Mouse (Mus musculus) heart, postnatal 10 days (tissue): ENCODE data around the gene Gm5447. TPM values are rescaled to one million over a fixed set of nuclear protein-coding genes. Genes with fewer than 3 reads are reported as not detected.

Experiments used
- DNase-seq, 2 experiments: peaks; one replicate each; pipeline ENCODE4 v3.0.0; 2021
- intact Hi-C: fragments of 180-260 bp; cut with DNase I; formaldehyde crosslinking; loops from one replicate; pipeline ENCODE4 v1.15.1; 2025
- total RNA-seq, 2 experiments: library from RNA; stranded (reverse); gene quantifications; 2 replicates each; pipeline ENCODE4 v1.2.3; 2021

The Gm5447 gene
- not detected for total RNA-seq

DNA sequence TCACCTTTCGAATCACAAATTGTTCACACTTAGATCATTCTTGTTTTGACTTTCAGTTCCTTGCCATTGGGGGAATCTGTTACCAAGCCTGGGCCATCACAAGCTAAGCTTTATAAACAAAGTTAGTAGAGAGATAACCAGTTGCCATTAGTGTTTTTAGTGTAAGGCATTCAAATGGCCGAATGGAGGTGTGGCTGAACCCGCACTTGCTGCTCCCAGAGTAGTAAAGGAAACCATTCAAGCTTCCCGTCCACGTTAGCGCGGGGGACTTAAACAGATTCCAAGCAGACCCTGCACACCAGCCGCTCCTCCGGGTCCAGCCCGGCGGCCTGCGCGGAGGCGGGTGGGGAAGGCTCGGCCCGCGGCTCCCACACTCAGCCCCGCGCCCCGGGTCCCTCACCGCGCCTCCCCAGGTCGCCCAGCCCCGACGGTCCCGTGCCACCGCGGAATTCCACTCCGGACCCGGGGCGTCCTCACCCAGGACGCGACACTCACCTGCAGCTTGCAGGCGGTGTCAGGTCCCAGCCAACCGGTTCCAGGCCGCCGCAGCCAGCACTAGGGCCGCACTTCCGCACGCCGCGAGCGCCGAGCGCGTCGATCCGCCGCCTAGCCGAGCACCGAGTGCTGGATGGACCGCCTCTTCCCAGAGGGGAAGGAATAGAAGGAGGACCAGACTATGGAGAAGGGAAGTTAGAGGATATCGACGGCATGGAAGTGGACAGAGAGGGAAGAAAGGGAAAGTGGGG lies at the start of gene Gm5447, which contains the start of gene Exoc2:
TSS of gene Gm5447 (plus strand) at position 704 of the 746 bp plus-strand sequence.
TSS of gene Exoc2 (minus strand) at position 593 of the 746 bp plus-strand sequence.
- peak; percentile 90 to 91 for DNase-seq
- intact Hi-C loops: no loop called here

DNA sequence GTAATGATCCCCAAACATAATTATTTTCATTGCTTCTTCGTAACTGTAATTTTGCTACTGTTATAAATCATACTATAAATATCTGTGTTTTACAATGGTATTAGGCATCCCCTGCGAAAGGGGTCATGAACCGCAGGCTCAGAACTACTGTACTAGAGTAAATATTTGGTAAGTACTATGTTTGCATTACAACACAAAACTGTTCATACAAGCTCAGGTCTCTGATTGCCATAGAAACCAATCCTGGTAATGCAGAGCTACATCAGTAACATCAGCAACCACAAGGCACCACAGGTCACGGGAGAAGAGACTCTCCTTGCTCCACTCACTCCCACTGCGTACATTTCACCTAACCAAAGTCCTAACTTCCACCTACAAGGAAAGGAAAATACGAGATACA lies 49.7 kb upstream of the Gm5447 start:
- intact Hi-C loops: no loop called here
- no peak for DNase-seq

DNA sequence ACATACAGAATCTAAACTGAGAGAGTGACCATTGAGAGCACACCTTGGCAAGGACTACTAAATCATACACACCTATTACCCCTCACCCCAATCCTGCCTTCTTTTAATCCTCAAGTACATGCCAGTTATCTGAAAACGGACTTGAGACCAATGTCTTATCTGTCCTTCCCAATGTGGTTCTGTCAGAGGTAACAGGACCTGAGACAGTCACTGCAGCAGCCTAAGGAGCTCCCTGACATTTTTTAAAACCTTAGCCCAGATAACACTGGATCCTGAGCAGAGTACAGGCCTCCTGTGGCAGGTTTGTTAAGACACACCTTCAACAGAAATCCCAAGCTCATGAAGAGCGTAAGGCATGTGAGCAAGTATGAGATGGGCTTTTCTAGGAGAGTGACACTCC lies 44.9 kb upstream of the Gm5447 start:
- DNase-seq: no peak
- intact Hi-C loops: no loop called here

DNA sequence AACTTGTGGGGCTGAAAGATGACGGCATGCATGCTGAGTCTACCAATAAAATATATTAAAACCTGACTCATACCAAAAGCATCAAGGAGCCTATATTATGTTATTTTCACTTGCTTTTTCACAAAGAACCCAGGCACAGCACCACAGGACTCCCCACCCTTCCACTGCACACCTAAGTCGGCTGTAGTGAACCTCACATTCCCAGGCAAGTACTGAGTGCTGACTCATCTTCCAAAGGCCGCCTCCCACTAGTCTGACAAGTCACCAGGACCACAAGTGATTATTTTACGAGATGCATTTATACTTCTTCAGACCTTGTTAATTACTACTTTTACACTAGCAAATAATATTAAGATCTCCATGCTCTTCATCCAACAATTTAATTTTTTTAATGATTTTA lies 42.4 kb upstream of the Gm5447 start:
- intact Hi-C loops: no loop called here
- no peak for DNase-seq

DNA sequence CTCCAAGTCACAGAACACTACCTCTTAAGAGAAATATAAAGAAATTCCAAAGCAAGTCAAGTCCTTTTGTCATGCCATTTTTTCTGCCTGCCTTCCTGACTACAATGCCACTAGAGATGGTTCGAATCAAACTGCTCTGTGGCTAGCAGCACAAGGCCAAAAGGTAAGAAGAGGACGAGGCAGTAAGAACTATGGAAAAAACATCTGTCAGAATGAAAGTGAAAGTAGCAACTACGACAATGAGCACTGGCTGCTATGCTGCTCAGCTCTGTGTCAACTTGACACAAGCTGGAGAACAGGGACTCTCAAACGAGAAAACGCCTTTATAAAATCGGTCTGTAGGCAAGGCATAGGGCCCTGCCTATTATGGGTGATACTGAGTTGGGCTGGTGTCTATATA lies 41.0 kb upstream of the Gm5447 start:
- no peak for DNase-seq

DNA sequence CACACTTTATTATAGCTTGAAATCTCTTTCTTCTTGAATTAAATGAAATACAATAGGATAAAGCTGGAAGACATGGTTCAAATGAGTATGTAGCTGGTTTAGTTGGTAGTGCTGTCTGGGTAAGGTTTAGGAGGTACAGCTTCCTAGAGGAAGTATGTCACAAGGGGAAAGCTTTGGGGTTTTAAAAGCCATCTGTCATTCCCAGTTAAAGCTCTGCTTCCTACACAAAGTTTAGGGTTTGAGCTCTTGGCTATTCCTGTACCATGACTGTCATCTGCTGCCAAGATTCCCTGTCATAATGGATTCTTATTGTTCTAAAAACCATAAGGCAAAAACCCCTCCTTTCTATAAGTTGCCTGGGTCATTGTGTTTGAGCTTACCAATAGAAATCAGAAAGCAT lies 28.2 kb upstream of the Gm5447 start:
- intact Hi-C loops: no loop called here
- no peak for DNase-seq

More for the DNA sequence above, 41.0 kb upstream of the Gm5447 start:
- intact Hi-C loops: no loop called here

DNA sequence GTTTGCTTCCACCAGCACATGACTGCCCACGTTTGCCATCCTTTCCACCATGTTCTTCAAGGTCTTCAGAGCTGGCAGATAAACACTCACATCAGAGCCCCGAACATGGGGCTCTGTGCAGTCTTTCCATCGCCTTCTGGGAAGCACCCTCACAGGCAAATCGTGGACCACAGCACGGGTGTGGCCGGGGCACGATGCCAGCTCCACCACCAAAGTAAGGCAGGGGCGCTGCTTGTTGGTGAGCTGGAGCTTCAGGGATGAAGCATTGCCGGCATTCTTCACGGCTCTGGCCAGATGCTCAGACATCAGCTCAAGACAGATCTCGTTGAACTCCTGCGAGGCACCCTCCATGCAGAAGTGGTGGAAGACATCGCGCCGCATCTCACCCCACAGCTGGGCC lies 26.9 kb upstream of the Gm5447 start:
- intact Hi-C loops: no loop called here
- DNase-seq: peak in 1 of 2 experiments; percentile 12

DNA sequence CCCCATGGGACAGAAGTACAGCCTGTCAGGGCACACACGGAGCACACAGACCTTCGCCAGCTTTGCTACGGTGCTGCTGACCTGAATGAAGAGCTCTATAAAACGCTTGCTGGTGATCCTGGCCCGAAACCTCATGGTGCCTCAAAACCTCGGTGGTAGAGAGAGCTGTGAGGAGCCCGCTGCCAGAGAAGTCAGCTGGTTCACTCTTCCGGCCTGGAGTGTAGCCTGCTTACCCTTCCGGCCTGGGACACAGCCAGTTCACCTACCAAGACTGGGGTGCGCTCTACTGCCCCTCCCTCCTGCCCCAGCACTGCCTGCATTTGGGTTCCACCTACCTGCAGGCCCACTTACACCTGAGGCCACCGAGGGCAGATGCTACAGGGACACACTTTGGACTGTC lies 26.5 kb upstream of the Gm5447 start, which contains the start of gene Hus1b:
TSS of gene Hus1b (minus strand) at position 220 of the 400 bp plus-strand sequence.
- no peak for DNase-seq
- intact Hi-C loops: no loop called here

DNA sequence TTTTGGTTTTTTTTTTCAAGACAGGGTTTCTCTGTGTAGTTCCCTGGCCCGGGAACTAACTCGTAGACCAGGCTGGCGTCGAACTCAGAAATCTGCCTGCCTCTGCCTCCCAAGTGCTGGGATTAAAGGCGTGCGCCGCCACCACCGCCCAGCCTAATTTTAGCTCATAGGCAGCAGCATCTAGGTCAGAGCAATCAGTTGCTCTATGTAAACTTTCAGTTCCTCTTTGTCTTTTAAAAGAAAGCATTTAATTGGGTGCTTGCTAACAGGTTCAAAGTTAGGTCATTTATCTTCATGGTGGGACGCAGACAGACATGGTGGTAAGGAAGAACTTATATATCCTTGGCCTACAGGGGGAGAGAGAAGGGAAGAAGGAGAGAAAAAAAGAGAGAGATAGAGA lies 24.8 kb upstream of the Gm5447 start:
- intact Hi-C loops: no loop called here
- DNase-seq: no peak

DNA sequence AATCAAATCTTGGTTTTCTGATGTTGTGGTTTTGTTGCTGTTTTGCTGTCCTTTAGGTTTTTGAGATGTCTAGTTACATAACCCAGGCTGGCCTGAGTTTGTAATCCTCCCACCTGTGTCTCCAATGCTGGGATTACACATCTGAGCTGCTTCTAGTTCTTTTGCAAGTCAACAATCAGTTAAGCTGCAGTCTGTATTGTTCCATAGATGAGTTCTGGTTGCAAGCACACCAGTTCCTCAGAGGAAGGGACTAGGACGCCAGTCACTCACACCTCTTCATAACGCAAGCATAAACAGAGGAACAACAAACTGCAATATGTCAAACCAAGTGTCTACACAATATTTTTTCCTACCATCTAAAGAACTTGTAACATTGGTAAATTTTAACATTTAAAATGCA lies 22.0 kb upstream of the Gm5447 start:
- DNase-seq: no peak
- intact Hi-C loops: no loop called here

DNA sequence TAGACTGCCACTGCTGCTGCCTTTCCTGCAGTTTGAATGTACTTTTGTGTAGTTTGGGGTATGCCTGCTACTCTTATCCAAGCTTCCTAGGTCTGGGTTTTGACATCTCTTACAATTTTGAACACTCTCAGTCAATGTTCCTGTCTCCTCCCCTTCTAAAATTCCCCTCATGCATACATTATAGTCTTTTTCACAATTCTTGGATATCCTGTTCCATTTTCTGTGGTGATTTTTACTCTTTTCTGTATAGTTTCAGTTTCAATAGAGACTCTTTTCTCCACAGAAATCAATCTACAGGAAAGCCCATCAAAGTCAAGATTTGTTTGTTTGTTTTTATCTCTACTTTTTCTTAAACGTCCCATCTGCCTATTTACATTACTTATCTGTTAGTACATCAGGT lies 20.4 kb upstream of the Gm5447 start:
- intact Hi-C loops: no loop called here
- DNase-seq: no peak

DNA sequence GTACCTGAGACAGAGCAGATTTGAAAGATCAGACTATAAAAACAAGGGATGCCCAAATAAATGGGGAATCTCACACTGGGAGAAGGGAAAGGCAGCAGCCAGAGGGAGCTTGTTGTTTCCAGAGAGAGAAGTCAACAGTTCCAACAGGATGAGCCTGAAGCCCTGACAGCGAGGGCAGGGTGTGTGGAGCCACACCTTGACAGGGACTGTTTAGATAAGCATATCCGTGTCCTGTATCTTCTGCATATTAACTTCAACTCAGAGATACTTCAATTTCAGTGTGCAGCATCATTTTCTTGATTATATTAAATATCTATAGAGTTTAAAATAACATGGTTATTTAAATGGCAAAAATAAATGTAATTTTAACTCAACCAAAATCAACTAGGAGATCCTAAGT lies 13.3 kb upstream of the Gm5447 start:
- intact Hi-C loops: no loop called here
- DNase-seq: no peak

DNA sequence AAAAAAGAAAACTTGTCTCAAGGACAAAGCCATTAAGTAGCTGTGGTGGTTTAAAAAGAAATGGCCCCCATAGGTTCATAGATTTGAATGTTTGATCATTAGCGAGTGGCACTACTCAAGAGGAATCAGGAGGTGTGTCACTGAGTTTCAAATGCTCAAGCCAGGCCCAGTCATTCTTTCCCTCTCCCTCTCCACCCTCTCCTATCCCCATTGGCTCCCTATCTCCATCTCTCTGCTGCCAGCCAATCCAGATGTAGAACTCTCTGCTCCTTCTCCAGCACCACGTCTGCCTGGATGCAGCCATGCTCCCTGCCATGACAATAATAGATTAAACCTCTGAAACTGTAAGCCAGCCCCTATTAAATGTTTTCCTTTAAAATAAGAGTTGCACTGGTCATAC lies 12.1 kb upstream of the Gm5447 start:
- DNase-seq: no peak
- intact Hi-C loops: no loop called here

DNA sequence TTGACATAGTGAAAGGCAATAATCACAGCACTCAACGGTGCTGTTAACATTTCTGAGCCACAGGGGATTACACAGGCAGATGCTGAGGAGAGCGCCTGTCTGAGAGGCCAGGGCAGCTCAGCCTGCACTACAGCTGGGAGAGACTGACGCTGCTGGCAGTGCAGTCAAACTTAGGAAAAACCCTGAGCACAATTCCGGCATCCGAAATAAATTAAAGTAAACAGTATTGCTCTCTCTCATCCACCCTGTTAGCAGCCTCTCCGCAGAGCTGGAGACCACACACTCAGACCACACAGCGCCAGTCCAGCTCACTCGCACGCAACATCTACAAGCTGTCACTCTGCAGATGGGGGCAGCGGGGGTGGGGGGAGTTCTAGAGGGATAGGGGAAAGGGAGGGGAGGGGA lies 7.5 kb upstream of the Gm5447 start:
- DNase-seq: peak in 1 of 2 experiments; percentile 23
- intact Hi-C loops: no loop called here

DNA sequence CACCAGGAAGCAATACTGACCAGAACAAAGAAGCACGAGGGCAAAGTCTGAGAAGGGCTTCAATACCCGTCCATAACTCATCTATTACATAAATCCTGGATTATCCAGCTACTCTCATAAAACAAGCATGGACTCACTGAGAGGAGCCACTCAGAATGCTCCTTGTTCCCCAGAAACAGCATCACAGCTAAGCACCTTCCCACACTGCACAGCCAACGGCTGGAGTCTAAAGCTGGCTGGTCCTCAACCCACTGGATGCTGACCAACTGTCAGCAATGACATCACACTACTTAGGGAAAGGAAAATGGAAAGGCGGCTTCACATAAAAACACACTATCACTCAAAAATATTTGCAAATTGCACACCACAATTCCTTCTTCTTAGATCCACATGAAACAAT lies 5.7 kb upstream of the Gm5447 start:
- peak; percentile 48 to 61 for DNase-seq
- intact Hi-C loops: no loop called here

DNA sequence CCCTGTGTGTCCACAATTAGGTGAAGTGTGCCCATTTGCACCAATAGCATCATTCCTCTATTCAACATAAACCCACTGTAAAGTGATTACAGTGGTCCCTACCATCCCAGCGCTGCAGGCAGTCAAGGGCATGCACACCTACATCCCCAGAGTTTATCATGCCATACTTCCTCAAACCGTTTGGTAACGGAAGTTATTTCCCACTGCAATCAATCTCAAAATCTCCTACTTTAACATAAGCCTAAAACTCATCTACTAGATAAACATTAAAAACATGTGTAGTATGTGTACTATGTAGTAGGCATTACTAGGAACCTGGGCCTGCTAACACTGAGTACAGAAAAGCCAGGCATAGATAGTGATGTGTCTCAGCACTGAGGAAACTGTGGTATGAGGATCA lies 3.0 kb upstream of the Gm5447 start:
- intact Hi-C loops: no loop called here
- DNase-seq: no peak

DNA sequence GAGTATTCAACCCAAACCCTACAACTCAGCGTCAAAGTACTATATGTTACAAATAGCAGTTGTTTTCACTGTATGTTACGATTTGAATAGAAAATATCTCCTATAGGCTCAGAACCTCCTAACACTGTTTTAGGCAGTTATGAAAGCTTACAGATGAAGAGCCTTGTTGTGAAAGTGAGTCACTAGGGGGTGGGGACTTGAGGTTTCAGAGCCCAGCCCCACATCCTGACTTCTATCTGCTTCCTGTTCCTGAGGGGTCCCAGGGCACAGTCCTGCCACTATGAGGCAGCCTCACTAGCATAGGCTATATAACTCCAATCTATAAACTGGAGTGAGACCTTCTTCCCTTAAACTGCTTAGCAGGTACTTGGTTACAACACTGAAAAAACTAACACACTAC lies 1.9 kb upstream of the Gm5447 start:
- DNase-seq: no peak
- intact Hi-C loops: no loop called here

DNA sequence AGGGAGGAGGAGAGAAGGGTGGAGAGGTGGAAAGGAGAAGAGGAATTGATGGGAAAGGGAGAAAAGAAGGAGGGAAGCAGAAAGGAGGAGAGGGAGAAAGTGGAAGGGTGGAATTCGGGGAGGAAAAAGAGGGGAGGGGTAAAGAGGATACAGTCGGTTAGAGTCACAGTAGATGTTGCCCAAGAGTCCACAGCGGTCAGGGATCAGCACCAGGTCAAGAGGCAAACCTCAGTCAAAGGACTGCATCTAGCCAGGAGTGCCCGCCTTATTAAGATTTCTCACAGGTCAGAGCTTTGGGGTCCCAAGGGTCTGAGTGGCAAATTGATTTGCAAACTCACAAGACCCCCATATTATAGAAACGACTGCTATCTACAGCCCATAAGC lies 235 bp downstream of the Gm5447 start:
- DNase-seq: no peak
- intact Hi-C loops: no loop called here

DNA sequence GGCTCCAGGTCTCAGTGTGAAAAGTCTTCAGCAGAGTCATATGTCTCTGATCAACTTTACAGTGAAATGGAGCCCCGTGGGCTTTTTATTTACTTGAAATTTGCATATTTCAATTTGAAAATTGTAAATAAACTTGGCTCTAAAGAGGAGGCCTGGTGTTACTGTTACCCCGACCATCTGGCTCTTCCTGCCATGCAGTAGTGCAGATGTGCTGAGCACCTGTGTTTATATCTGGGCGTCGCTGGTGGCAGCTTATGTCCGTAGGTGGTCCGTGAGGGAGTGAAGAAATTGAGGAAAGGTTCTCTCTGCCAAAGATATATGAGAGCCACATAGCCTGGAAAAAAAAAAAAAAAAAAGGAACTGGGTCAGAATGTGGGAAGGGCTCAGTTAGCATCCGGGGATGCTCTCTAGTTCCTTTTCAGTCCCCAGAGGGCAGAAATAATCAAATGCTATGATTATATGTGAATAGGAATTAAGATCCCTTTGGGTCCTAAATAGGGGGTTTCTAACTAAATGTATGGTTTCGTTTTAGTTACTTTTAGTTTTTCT lies 2.6 kb downstream of the Gm5447 start:
- no peak for DNase-seq
- intact Hi-C loops: no loop called here

DNA sequence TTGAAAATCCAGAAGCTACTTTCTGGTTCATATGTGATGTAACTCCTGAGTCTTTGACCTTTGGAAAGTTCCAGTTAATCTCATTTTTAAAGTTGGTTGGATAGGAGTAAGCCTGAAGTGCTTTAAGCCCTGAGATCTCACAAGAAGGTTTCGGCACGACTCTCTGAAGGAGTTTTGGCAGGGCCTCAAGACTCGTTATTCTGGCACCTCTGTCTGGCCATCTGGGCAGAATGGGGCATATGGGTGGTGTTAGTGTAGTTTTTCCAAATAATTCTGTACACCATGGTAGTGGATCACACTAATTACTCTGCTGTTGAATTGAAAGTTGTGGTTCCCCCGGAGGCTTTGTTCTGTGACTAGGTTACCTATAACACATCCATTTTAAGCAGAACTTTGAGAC lies 4.2 kb downstream of the Gm5447 start:
- intact Hi-C loops: no loop called here
- DNase-seq: no peak

DNA sequence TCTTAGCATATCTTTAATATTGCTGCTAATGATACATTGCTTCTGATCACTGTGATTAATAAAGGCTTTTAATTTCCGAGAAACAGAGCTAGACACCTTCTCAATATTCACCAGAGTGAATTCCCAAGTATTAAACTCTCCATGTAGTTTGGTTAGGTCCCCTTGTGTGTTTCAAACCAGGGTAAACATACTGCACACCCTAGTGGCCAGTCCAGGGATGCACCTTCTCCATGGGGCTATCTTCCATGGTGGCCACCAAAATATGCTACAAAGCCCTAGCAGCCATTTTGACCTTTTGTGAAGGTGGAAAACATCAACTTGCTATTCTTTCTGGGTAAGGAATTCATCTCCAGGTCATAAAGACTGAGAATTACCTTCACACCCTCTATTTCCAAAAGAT lies 7.7 kb downstream of the Gm5447 start:
- intact Hi-C loops: loop anchor here (1.0 to 10.0 kb wide), 3 partner anchors 93 to 573 kb away; partner anchors contain the start of genes A530084C06Rik and Foxq1
- peak; percentile 44 to 68 for DNase-seq

DNA sequence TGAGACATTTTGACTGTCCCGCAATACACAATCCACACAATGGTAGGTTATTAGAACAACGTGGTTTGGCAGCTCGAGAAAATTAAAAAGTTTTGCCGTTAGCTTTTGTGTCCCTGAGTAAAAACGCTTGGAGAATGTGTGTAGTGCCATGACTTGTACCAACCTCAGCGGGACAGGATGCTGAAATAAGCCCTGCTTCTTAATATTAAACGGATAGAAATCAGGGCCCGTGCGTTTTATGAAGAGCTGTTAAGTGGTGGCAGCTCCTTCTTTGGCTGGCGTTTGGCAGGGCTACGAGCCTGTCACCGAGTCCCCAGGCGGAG lies 11.2 kb downstream of the Gm5447 start:
- DNase-seq: no peak
- intact Hi-C loops: loop anchor here (5.0 to 10.0 kb wide), 3 partner anchors 323 to 642 kb away; partner anchors contain the start of genes A530084C06Rik, Foxf2 and Foxq1
